Mouse (Mus musculus): ENCODE measurements at regions not wholly inside any gene's neighbourhood (a gene's known extent, or its start where the extent isn't known, plus 50 kb on each side); places are given as distances from the start of the nearest gene placed in this dataset.
A peak's percentile ranks its signal among the peaks of the same experiment; 100 is the strongest.

GRCm38 (mm10) chr15:71240647-71241351 lies 2593.6 kb upstream of the Gm6569 start:
- 47% methylated on average over 9 of the region's 9 CpGs for WGBS
- Histone ChIP-seq H3K4me3 (no peak overlapping the region), H3K36me3 (replicated peaks) (no peaks in the 10 kb centered on the region)

DNA sequence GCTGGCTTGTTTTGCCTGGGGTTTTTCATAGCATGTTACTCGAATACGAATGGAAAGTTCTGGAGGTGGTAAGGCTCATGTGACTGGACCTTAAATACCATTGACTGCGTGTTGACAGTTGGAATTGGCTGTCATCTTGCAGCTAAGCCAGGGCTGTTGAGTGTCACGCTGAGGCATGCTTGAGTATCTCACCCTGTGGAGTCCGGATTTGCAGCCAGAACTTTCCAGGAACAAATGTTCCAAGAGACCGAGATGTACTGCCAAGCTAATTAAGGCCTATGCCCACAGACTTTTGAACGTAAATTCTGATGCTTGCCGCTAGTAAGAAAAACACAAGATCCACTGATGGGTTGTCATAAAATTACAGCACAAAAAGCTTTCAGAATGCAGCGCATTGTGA lies 2590.8 kb upstream of the Gm6569 start:
- Histone ChIP-seq H3K4me3 (no peak overlapping the region), H3K27ac (replicated peaks) (no peak overlapping the region), H3K4me1 (no peaks in the 10 kb centered on the region), H3K36me3 (replicated peaks) (no peaks in the 10 kb centered on the region), H3K9me3 (no peaks in the 10 kb centered on the region), H3K27me3 (replicated peaks; ENCODE audit: low read depth, poor library complexity, severe bottlenecking) (no peaks in the 10 kb centered on the region)
- 86% methylated on average over 9 of the region's 9 CpGs for WGBS
- no peak for DNase-seq (ENCODE audit: low spot score)

More at GRCm38 (mm10) chr15:71240647-71241351, 2593.6 kb upstream of the Gm6569 start:
- no peaks in the 10 kb centered on the region; the same call in 1 of the 2 replicates for H3K9me3 ChIP-seq
- H3K27me3 ChIP-seq (replicated peaks; ENCODE audit: low read depth, poor library complexity, severe bottlenecking): no peaks in the 10 kb centered on the region
- no peak overlapping the region for H3K27ac ChIP-seq (replicated peaks)
- peak; percentile 85 for DNase-seq (ENCODE audit: low spot score)
- no peaks in the 10 kb centered on the region for H3K4me1 ChIP-seq

GRCm38 (mm10) chr15:71275876-71276565 lies 2558.3 kb upstream of the Gm6569 start:
- no peaks in the 10 kb centered on the region for H3K27me3 ChIP-seq (replicated peaks; ENCODE audit: low read depth, poor library complexity, severe bottlenecking)
- H3K4me1 ChIP-seq: no peaks in the 10 kb centered on the region
- H3K4me3 ChIP-seq: no peak overlapping the region
- H3K27ac ChIP-seq (replicated peaks): no peak overlapping the region
- H3K9me3 ChIP-seq: no peaks in the 10 kb centered on the region
- no peak for DNase-seq (ENCODE audit: low spot score)
- no peaks in the 10 kb centered on the region for H3K36me3 ChIP-seq (replicated peaks)
- 86% methylated on average over 2 of the region's 2 CpGs for WGBS

GRCm38 (mm10) chr15:71276566-71276912 lies 2557.8 kb upstream of the Gm6569 start:
- no peak for DNase-seq (ENCODE audit: low spot score)
- H3K27ac ChIP-seq (replicated peaks): no peak overlapping the region
- H3K4me3 ChIP-seq: no peak overlapping the region
- WGBS: 81% methylated on average over 2 of the region's 2 CpGs
- H3K27me3 ChIP-seq (replicated peaks; ENCODE audit: low read depth, poor library complexity, severe bottlenecking): no peaks in the 10 kb centered on the region
- H3K4me1 ChIP-seq: no peaks in the 10 kb centered on the region
- no peaks in the 10 kb centered on the region for H3K9me3 ChIP-seq
- H3K36me3 ChIP-seq (replicated peaks): no peaks in the 10 kb centered on the region

- H3K27ac ChIP-seq (replicated peaks): no peak overlapping the region
- H3K4me1 ChIP-seq: no peaks in the 10 kb centered on the region
- H3K36me3 ChIP-seq (replicated peaks): no peaks in the 10 kb centered on the region
- H3K4me3 ChIP-seq: no peak overlapping the region
- no peaks in the 10 kb centered on the region for H3K9me3 ChIP-seq
- no peaks in the 10 kb centered on the region for H3K27me3 ChIP-seq (replicated peaks; ENCODE audit: low read depth, poor library complexity, severe bottlenecking)
- no peak for DNase-seq (ENCODE audit: low spot score)
- 71% methylated on average over 2 of the region's 2 CpGs for WGBS
These were observed 2557.0 kb upstream of the Gm6569 start for GRCm38 (mm10) chr15:71277388-71277787.

DNA sequence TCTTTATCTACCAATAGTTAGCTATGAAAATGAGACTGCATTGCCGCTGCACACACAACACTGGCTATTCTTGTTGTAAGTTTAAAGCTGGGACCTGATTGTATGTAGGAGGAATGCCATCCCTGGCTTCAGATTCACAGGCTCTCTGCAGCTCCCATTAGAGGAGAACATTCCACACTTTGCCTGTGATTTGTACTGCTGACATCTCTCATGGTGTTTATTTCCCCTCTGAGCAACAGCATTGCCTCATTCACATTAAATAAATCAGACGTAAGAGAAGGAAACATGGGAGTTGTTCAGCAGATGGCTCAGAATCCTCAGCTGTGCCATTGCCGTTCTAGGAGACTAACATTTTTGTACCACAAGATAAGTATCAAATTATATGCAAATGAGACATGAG lies 2550.6 kb upstream of the Gm6569 start:
- H3K4me3 ChIP-seq: no peak overlapping the region
- no peaks in the 10 kb centered on the region for H3K4me1 ChIP-seq
- WGBS: 91% methylated on average over 3 of the region's 3 CpGs
- H3K9me3 ChIP-seq: no peaks in the 10 kb centered on the region
- H3K36me3 ChIP-seq (replicated peaks): no peaks in the 10 kb centered on the region
- DNase-seq (ENCODE audit: low spot score): no peak
- no peaks in the 10 kb centered on the region for H3K27me3 ChIP-seq (replicated peaks; ENCODE audit: low read depth, poor library complexity, severe bottlenecking)
- H3K27ac ChIP-seq (replicated peaks): no peak overlapping the region

DNA sequence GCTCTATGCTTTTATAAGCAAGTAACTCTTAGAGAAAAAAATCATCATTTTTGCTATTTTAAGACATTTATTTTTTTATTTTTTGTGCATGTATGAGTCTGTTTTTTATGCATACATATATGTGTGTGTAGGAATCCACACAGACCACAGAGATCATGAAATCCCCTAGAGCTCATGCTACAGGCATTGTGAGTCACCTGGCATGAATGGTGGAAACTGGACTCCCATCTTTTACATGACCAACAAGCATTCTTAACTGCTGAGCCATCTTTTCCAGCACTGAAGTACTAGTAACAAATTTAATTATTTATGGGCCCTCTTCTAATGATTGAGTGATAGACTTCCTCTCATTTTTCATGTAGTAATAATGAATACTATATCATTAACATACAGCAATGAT lies 2531.8 kb upstream of the Gm6569 start:
- no peaks in the 10 kb centered on the region for H3K9me3 ChIP-seq
- no peaks in the 10 kb centered on the region for H3K4me1 ChIP-seq
- no peak for DNase-seq (ENCODE audit: low spot score)
- H3K27me3 ChIP-seq (replicated peaks; ENCODE audit: low read depth, poor library complexity, severe bottlenecking): no peaks in the 10 kb centered on the region
- H3K27ac ChIP-seq (replicated peaks): no peak overlapping the region
- H3K4me3 ChIP-seq: no peak overlapping the region
- no peaks in the 10 kb centered on the region for H3K36me3 ChIP-seq (replicated peaks)

DNA sequence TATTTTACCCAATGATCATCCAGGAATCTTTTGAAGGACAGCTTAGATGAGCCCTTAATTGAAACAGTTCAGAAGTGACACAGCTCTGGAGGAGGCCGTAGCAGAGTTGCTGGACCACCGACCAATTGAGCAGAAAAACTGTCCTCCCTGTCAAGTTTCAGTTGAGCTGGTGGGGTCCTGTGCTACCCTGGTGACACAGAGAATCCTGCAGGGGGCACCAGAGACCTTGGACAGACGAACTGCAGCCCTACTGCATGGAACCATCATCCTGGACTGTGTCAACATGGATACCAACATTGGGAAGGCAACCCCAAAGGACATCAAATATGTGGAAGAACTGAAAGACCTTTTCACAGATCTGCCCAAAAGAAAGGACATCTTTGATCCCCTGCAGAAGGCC lies 2524.1 kb upstream of the Gm6569 start:
- no peak for DNase-seq (ENCODE audit: low spot score)
- Histone ChIP-seq H3K27me3 (replicated peaks; ENCODE audit: low read depth, poor library complexity, severe bottlenecking) (no peaks in the 10 kb centered on the region), H3K27ac (replicated peaks) (no peak overlapping the region), H3K4me1 (no peaks in the 10 kb centered on the region), H3K4me3 (no peak overlapping the region), H3K36me3 (replicated peaks) (no peaks in the 10 kb centered on the region), H3K9me3 (no peaks in the 10 kb centered on the region)
- 63% methylated on average over 3 of the region's 3 CpGs for WGBS

GRCm38 (mm10) chr15:71326596-71326995 lies 2507.8 kb upstream of the Gm6569 start:
- no peaks in the 10 kb centered on the region for H3K27me3 ChIP-seq (replicated peaks; ENCODE audit: low read depth, poor library complexity, severe bottlenecking)
- DNase-seq (ENCODE audit: low spot score): no peak

GRCm38 (mm10) chr15:71358189-71358790 lies 2476.1 kb upstream of the Gm6569 start:
- WGBS: 50% methylated on average over 4 of the region's 4 CpGs
- no peaks in the 10 kb centered on the region for H3K9me3 ChIP-seq
- no peaks in the 10 kb centered on the region for H3K36me3 ChIP-seq (replicated peaks)
- H3K27me3 ChIP-seq (replicated peaks; ENCODE audit: low read depth, poor library complexity, severe bottlenecking): no peaks in the 10 kb centered on the region
- no peak overlapping the region for H3K27ac ChIP-seq (replicated peaks)
- H3K4me3 ChIP-seq: no peak overlapping the region
- no peaks in the 10 kb centered on the region for H3K4me1 ChIP-seq
- DNase-seq (ENCODE audit: low spot score): no peak

More at GRCm38 (mm10) chr15:71326596-71326995, 2507.8 kb upstream of the Gm6569 start:
- Histone ChIP-seq H3K36me3 (replicated peaks) (no peaks in the 10 kb centered on the region), H3K27ac (replicated peaks) (no peak overlapping the region), H3K4me3 (no peak overlapping the region), H3K4me1 (no peaks in the 10 kb centered on the region), H3K9me3 (no peaks in the 10 kb centered on the region)
- WGBS: 83% methylated on average over 3 of the region's 3 CpGs

- 55% methylated on average over 3 of the region's 3 CpGs for WGBS
These were observed 2458.6 kb upstream of the Gm6569 start for GRCm38 (mm10) chr15:71375775-71376174.

More at GRCm38 (mm10) chr15:71375775-71376174, 2458.6 kb upstream of the Gm6569 start:
- Histone ChIP-seq H3K27me3 (replicated peaks; ENCODE audit: low read depth, poor library complexity, severe bottlenecking) (no peaks in the 10 kb centered on the region), H3K27ac (replicated peaks) (no peak overlapping the region), H3K9me3 (no peaks in the 10 kb centered on the region), H3K4me1 (no peaks in the 10 kb centered on the region), H3K4me3 (no peak overlapping the region), H3K36me3 (replicated peaks) (no peaks in the 10 kb centered on the region)
- peak; percentile 11 for DNase-seq (ENCODE audit: low spot score)

Data from embryonic facial prominence, embryonic 10.5 days (tissue).